Mouse (Mus musculus) kidney, postnatal 14 days (tissue): Measurements from ENCODE around the gene Tubgcp2.

Experiments used
- DNase-seq: peaks from one replicate; pipeline ENCODE4 v3.0.0; 2022; ENCODE audit warnings: mixed read lengths

The Tubgcp2 gene

DNA sequence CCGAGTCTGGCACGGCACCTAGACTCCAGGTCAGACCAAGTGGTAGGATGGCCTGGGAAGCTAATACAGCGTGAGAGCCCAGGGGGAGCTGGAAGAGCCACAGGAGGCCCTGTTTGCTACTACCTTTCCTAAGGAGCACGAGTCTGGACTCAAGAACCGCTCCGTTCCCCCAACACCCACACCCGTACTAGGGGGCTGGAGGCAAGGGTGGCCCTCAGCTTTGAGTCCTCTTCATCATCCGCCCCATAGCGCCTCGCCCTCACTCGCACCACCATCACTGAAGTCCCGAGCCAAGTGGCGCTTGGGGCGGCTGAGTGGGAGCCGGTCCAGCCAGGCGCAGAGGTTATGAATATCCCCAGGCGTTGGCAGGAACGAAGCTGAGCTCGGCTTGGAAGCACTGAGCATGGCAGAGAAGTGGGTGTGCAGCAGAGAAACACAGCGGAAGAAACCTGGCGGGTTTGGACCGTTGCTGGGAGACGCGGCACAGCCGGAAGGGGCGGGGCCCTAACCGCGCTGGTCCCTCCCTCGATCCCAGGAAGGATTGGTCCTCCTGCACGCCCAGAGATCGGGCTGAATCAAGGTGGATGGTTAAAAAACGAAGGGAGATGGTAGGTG lies 58.1 kb downstream of the Tubgcp2 start, which contains the start of gene 6430531B16Rik:
Gene 6430531B16Rik (minus strand): TSS at position 478 of the 615 bp plus-strand sequence.
- peak; percentile 86 for DNase-seq

GRCm38 (mm10) chr7:139975471-139975870 lies 61.0 kb downstream of the Tubgcp2 start:
- no peak for DNase-seq

DNA sequence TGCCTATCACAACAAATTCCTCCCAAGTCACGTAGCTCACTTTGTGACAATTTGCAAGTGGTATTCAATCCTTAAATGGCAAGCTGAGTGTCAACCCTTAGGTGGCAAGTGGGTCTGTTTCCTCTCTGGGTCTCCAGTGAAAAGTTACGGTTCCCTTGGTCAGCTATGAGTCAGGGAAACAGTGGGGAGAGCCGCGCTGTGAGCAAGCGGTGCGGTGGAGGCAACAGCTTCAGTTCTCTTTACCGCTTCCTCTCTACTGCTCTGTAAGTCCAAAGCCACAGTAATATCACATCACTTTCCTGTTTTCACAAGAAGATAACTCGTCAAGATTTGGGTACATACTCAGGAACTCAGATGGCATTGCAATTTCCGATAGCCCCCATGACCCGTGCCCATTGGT lies 62.2 kb downstream of the Tubgcp2 start:
- DNase-seq, result no peak

DNA sequence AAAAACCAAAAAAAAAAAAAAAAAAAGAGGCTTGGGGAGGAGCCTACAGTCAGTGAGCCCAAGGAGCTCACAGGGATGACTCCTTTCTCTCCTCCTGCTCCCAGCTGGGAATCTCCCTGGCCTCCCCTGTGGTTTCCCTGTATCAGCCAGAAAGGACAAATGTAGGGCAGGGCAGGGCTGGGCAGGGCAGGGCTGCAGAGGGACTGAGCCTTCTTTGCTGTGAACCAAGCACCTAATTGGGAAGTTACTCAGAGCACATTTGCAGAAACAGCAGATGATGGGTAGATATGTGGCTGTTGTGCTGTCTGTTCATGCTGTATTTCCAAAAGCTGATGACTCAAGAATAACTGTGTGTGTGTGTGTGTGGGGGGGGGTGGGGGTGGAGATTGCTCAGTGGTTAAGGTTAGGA lies 63.5 kb downstream of the Tubgcp2 start:
- no peak for DNase-seq

DNA sequence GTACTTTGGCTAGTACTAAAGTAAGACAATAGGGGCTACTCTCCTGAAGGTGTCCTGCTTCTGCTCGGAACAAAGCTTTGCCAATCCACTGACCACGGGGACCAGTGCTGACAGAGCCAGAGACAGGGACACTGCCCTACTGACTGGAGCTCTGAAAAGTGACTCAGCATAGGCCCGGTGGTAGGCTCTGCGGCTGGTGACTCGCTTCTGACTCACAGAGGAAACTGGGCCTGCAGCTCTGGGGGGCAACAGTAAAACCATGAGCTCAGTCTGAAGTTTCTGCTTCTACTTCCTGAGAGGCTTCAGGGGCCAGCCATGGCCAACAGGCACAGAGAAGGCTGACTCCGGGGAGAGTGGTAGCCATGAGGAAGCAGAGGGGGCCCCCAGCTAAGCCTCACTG lies 65.0 kb downstream of the Tubgcp2 start:
- no peak for DNase-seq

DNA sequence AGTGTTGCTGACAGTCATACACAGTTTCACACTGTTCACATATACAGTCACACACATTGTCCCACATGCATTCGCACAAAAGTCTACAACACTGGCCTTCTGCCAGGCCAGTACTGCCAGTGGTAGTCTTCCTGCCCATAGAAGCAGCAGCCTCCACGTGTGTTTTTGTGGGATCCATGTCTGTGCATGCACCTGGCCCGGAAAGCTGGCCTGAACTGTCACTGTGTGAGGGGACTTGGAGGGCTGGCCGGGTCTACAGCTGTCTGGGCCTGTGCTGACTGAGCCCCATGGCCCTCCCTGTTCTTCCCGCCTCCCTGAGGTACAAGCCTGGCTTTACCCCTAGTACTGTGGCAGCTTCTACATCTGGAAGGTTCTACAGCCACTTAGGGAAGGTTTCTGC lies 65.5 kb downstream of the Tubgcp2 start:
- DNase-seq, result no peak

DNA sequence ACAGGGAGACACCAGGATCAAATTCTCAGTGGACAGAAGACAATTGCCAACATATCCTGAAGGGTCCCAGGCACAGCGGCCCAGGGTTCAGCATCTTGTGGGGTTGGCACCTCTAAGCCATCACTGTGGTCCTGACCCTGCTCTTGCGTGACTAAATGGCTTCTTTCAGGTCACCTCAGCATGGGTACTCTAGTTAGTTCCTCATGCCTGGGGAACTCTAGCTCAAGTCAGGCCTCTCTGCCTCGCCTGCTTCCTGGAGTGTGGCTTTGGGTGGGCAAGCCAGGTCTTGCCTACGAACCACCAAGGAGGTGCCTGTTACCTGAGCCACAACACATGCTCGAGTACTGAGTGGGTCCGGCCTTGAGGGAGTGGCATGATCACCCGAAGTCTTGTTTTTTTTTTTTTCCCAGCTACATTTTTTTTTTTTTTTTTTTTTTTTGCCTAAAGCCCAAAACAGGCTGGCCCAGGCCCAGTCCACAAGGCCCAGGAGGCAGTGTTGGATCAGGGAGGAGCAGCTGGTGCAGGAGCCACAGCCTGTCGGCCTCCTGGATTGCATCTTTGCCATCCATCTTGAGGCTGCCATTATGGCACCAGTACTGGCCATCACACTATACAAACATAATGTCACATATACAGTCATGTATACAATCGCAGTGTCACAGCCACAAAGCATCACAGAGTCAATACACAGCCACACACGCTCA lies 66.1 kb downstream of the Tubgcp2 start:
- DNase-seq, result no peak

- DNase-seq, result peak; percentile 86
Observed at GRCm38 (mm10) chr7:139969348-139970130, 66.9 kb downstream of the Tubgcp2 start.

DNA sequence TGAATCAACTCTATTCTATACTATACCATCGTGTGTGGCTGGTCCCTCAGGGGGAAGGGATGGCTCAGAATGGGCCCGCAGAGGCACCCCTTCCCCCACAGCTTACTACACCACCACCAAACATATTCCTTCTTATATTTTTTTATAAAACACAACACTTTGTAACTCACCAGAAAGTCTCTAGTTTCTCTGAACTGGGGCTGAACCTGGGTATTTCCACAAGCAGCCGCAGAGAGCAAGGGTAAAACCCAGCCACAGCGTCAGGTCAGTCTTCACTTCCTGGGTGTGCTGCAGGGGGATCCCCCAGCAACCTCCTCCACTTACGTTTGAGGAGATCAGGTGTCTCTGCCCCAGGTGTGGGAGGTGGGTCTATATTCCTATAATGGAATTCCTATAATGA lies 68.0 kb downstream of the Tubgcp2 start:
- no peak for DNase-seq

GRCm38 (mm10) chr7:139967175-139967574 lies 69.3 kb downstream of the Tubgcp2 start:
- no peak for DNase-seq

GRCm38 (mm10) chr7:139963814-139964213 lies 72.7 kb downstream of the Tubgcp2 start:
- no peak for DNase-seq

DNA sequence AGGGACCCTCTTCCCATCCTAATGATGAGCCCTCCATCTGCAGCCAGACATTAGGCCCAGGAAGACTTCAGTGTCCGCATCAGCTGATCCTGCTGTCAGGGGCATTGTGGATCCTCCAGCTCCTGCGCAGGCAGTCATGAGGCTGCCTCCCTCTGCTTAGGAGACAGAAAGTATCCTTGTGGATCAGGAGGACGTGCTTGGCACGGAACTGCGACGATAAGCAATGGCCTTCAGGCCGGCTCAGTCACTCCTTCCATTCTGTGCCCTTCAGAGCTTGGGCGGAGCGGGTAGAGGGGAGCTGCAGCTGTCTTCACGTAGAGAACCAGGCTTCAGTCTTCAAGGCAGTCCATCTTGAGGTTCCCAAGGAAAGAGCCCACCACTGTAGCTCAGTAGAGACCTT lies 75.3 kb downstream of the Tubgcp2 start:
- DNase-seq, result no peak

- no peak for DNase-seq
Observed at GRCm38 (mm10) chr7:139957958-139958357, 78.5 kb downstream of the Tubgcp2 start.

DNA sequence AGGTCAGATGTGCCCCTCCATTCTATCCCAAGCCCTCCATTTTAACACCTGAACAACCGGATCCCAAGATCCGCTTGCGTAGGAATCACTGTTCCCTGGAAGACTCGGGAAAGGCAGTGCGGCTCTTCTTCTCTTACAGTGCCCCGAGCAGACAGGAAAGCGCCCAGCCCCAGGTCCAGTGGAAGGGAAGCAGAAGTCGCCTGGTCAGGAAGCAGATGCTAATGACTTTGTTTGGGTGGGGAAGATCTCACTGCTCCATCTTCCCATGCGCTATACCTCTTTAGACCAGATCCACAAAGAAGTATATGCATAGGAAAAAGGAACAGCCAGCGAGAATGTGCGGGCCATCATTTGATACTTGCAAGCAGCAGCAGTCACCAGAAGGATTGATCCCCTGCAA lies 79.0 kb downstream of the Tubgcp2 start:
- peak; percentile 24 for DNase-seq

- no peak for DNase-seq
Observed at GRCm38 (mm10) chr7:139956658-139957057, 79.8 kb downstream of the Tubgcp2 start.

- DNase-seq, result no peak
Observed at GRCm38 (mm10) chr7:139955505-139955904, 81.0 kb downstream of the Tubgcp2 start.

DNA sequence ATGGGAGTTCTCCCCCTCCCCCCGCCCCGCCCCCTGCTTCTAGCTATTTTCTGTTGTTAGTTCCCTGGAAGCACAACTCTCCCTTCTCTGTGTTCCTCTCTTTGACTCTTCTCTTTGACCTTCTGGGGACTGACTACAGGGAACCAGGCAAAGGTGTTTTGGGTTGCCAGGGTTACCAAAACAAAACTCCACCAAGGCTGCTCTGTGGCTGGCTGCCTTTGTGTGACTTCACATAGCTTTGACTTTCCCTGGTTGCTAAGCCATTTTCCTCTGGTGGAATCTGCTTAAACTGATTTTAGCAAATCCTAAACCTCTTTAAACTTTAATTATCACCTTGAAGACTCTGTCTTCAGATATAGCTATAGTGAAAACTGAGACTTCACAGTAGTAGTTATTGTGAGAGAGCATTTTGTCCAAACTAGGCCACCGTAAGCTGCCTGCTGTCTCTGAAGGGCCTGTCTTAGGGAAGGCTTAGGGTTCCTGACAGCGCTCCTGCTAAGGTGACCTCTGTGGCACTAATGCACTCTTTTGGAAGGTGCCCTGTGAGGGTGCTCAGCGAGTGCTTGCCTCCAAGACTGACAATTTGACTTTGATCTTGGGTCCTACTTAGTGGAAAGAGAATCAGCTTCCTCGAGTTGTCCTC lies 84.4 kb downstream of the Tubgcp2 start:
- no peak for DNase-seq

GRCm38 (mm10) chr7:139951079-139951478 lies 85.4 kb downstream of the Tubgcp2 start:
- DNase-seq, result peak; percentile 43

GRCm38 (mm10) chr7:139950283-139950971 lies 86.0 kb downstream of the Tubgcp2 start:
- peak; percentile 52 for DNase-seq

- DNase-seq, result peak; percentile 61
Observed at GRCm38 (mm10) chr7:139949893-139950282, 86.6 kb downstream of the Tubgcp2 start.

DNA sequence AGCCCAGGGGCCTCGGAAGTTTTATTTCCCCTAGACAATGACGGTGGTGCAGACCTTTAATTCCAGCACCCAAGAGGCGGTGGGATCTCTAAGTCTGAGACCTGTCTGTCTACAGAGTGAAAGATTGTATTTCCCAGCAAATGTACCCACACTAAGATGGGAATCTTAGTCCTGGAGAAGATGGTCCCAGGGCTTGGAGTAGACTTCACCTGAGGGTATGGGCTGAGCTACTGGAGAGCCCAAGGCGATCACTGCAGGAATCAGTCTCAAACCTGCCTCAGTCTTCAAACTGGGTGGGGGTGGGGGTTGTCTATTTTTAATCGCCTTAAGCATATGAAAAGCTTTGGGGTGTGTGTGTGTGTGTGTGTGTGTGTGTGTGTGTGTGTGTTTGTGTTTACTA lies 90.4 kb downstream of the Tubgcp2 start:
- no peak for DNase-seq
